Mouse (Mus musculus): ENCODE data around the gene Fgf23. TPM values are rescaled to one million over a fixed set of nuclear protein-coding genes. Genes with fewer than 3 reads are reported as not detected.
A peak's percentile ranks its signal among the peaks of the same experiment; 100 is the strongest.

Gene Fgf23
- polyA plus RNA-seq, 1 experiment = not detected

DNA sequence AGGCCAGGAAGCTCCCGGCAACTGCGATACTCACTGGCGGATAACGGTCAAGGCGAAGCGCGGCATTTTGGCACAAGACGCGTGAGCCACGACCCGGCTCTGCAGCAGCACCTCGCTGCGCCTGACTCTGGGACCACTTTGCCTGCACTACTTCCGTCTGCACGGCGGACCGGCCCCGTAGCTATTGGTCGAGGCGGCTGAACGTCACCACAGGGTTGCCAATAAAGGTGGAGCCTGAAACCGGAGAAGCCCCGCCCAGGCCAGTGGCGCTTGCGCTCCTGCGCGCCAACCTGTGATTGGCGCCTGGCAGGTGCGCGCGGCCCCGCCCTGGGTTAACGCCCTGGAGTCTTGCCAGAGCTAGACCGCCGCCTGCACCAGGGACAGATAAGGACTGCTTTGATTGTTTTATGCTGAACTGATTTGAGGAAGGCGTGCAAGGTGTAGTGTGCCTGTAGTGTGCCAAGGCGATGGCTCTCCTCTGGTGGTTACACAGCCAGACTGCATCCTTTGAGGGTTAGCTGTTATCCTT, 36.8 kb downstream of the Fgf23 start, which contains the start of gene Tigar:
TSS of gene Tigar (minus strand) at position 156 of the 529 bp plus-strand sequence.
- no peak for TF ChIP-seq CTCF (IDR thresholded peaks at IDR 0.05; ENCODE audit: low read depth, low read length)
- TF ChIP-seq POLR2A (IDR thresholded peaks at IDR 0.05; ENCODE audit: borderline replicate concordance, low read depth, low read length) = peak; percentile 49; the same call in 1 of the 2 replicates
- Histone ChIP-seq H3K4me3 (ENCODE audit: insufficient read depth, low read length) (peak within 1 kb of the TSS; percentile 91), H3K27ac (ENCODE audit: insufficient read depth, low read depth, low read length) (peak within 1 kb of the TSS; percentile 12; the same call in 1 of the 2 replicates), H3K4me1 (ENCODE audit: control insufficient read depth, insufficient read depth, low read length) (peaks cover 19% of the 10 kb centered on the region)

- Histone ChIP-seq H3K27ac (ENCODE audit: insufficient read depth, low read depth, low read length) (no peak overlapping the region), H3K4me1 (ENCODE audit: control insufficient read depth, insufficient read depth, low read length) (no peaks in the 10 kb centered on the region), H3K4me3 (ENCODE audit: insufficient read depth, low read length) (no peak overlapping the region)
- TF ChIP-seq CTCF (IDR thresholded peaks at IDR 0.05; ENCODE audit: low read depth, low read length) = no peak
- TF ChIP-seq POLR2A (IDR thresholded peaks at IDR 0.05; ENCODE audit: borderline replicate concordance, low read depth, low read length) = no peak
These were observed 42.2 kb downstream of the Fgf23 start for GRCm38 (mm10) chr6:127114753-127115456.

DNA sequence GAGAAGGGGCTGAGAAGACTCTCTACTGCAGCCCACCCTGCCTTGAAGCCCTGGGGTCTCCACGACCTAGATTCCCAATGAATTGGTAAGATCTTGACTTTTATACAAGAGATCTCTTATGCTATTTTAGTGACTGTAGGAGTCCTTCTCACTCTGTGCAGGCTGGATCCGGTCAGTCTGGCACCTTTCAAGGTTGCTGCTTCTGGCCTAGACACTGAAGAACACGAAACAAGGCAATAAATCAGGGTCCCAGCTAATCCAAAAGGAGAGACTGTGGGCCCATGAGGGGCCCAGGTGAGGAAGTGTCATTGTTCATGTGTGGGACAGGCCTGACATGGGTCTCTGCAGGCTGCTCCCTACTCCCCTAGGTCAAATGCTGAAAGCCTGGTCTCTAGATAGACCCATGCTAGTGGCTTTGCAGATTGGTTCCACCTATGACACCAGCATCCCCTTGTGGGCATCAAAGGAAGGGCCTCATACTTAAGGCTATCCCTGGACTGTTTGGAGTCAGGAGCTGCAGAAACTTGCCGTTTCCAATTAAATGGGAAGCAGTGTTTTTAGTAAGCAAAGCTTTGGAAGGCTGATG, 49.6 kb downstream of the Fgf23 start:
- Histone ChIP-seq H3K4me3 (ENCODE audit: insufficient read depth, low read length) (no peak overlapping the region), H3K4me1 (ENCODE audit: control insufficient read depth, insufficient read depth, low read length) (no peaks in the 10 kb centered on the region), H3K27ac (ENCODE audit: insufficient read depth, low read depth, low read length) (no peak overlapping the region)
- TF ChIP-seq CTCF (IDR thresholded peaks at IDR 0.05; ENCODE audit: low read depth, low read length) (no peak), POLR2A (IDR thresholded peaks at IDR 0.05; ENCODE audit: borderline replicate concordance, low read depth, low read length) (no peak)

DNA sequence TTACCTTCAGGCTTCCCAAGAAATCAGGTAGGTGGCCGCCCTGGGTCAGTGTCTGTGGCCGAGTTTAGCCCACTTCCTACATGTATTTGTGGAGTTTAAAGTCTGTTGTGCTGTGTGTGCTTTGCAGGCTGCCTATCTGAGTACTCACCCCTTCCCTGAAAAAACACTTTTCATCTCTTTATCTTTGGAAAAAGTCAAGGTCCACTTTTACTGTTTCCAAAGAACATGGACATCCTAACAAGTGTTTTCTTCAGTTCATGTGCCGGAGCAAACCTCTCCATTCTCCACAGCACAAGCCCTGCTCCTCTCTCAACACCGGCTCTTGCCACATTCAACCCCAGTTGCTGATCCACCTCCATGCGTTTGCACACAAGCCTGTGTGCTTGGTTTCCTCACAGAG, 50.3 kb downstream of the Fgf23 start:
- Histone ChIP-seq H3K27ac (ENCODE audit: insufficient read depth, low read depth, low read length) (no peak overlapping the region), H3K4me3 (ENCODE audit: insufficient read depth, low read length) (no peak overlapping the region), H3K4me1 (ENCODE audit: control insufficient read depth, insufficient read depth, low read length) (no peaks in the 10 kb centered on the region)
- TF ChIP-seq CTCF (IDR thresholded peaks at IDR 0.05; ENCODE audit: low read depth, low read length) (no peak), POLR2A (IDR thresholded peaks at IDR 0.05; ENCODE audit: borderline replicate concordance, low read depth, low read length) (no peak)

DNA sequence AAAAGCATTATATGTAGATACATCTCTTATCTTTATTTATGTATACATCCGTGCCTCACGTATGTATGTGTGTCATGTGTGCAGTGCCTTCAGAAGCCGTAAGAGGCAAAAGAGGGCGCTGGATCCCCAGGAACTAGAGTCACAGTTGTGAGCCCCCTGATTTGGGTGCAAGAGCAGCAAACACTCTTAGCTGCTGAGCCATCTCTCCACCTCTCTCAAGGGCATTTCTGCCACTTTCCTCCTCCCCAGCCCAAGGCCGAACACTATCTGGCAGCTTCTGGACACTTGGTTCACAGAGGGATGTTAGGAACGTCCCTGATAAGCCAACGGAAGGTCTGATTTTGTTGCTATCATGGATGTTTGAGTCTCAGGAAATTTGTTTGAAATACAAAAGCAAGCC, 50.8 kb downstream of the Fgf23 start:
- Histone ChIP-seq H3K4me1 (ENCODE audit: control insufficient read depth, insufficient read depth, low read length) (no peaks in the 10 kb centered on the region), H3K27ac (ENCODE audit: insufficient read depth, low read depth, low read length) (no peak overlapping the region), H3K4me3 (ENCODE audit: insufficient read depth, low read length) (no peak overlapping the region)
- no peak for TF ChIP-seq POLR2A (IDR thresholded peaks at IDR 0.05; ENCODE audit: borderline replicate concordance, low read depth, low read length)

GRCm38 (mm10) chr6:127129659-127130058, 57.0 kb downstream of the Fgf23 start:
- Histone ChIP-seq H3K27ac (ENCODE audit: insufficient read depth, low read depth, low read length) (no peak overlapping the region), H3K4me3 (ENCODE audit: insufficient read depth, low read length) (no peak overlapping the region), H3K4me1 (ENCODE audit: control insufficient read depth, insufficient read depth, low read length) (0 out of 2 replicates have a peak, but pooled peaks cover 2% of the 10 kb centered on the region)
- no peak for TF ChIP-seq CTCF (IDR thresholded peaks at IDR 0.05; ENCODE audit: low read depth, low read length)

DNA sequence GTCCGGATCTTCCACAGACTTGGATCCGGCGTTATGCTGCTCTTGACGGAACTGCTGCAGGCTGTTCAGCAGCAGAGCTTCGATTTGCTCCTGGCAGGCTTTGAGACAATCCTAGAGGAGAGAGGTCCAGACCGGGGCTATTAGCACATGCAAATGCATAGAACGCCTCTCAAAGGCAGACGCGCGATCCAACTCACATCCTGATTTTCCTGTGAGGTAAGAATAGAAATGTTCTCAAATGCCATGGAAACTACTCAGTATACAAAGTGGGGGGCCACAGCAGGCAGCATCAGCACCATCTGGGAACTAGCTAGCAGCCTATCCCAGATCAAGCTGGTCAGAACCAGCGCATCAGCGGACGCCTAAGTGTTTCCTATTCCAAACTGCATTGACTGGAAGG, 57.7 kb downstream of the Fgf23 start:
- Histone ChIP-seq H3K27ac (ENCODE audit: insufficient read depth, low read depth, low read length) (no peak overlapping the region), H3K4me1 (ENCODE audit: control insufficient read depth, insufficient read depth, low read length) (0 out of 2 replicates have a peak, but pooled peaks cover 2% of the 10 kb centered on the region), H3K4me3 (ENCODE audit: insufficient read depth, low read length) (no peak overlapping the region)
- no peak for TF ChIP-seq POLR2A (IDR thresholded peaks at IDR 0.05; ENCODE audit: borderline replicate concordance, low read depth, low read length)
- TF ChIP-seq CTCF (IDR thresholded peaks at IDR 0.05; ENCODE audit: low read depth, low read length) = no peak

Other genes with a start within 250 kb of the Fgf23 start
- 44.3 and 49.2 TPM in 2 replicates for gene Ndufa9, start 223.8 kb upstream of the Fgf23 start, polyA plus RNA-seq (2012; ENCODE audit: insufficient read depth, insufficient read length, missing spikeins)
- 0.42 and 1.0 TPM in 2 replicates for gene Akap3, start 219.8 kb upstream of the Fgf23 start, polyA plus RNA-seq (2012; ENCODE audit: insufficient read depth, insufficient read length, missing spikeins)
- gene Dyrk4, start 151.1 kb upstream of the Fgf23 start, polyA plus RNA-seq (2012; ENCODE audit: insufficient read depth, insufficient read length, missing spikeins) = not detected in 2 replicates
- gene Rad51ap1, start 133.3 kb upstream of the Fgf23 start, polyA plus RNA-seq (2012; ENCODE audit: insufficient read depth, insufficient read length, missing spikeins) = 20.5 and 26.8 TPM in 2 replicates
- 39.7 TPM in 2 replicates for gene D6Wsu163e, start 132.9 kb upstream of the Fgf23 start, polyA plus RNA-seq (2012; ENCODE audit: insufficient read depth, insufficient read length, missing spikeins)
- gene Fgf6, start 57.3 kb upstream of the Fgf23 start, polyA plus RNA-seq (2012; ENCODE audit: insufficient read depth, insufficient read length, missing spikeins) = not detected in 2 replicates
- gene Tigar, start 36.7 kb downstream of the Fgf23 start, polyA plus RNA-seq (2012; ENCODE audit: insufficient read depth, insufficient read length, missing spikeins) = 3.4 and 5.3 TPM in 2 replicates
- 1.3 and 1.7 TPM in 2 replicates for gene Ccnd2, start 79.3 kb downstream of the Fgf23 start, polyA plus RNA-seq (2012; ENCODE audit: insufficient read depth, insufficient read length, missing spikeins)